Mouse (Mus musculus) kidney, adult 2 months (tissue): ENCODE measurements at regions not wholly inside any gene's neighbourhood (a gene's known extent, or its start where the extent isn't known, plus 50 kb on each side); places are given as distances from the start of the nearest gene placed in this dataset.

Experiments used
- CTCF ChIP-seq: fragments of 200-500 bp; conservative IDR thresholded peaks from 2 replicates; pipeline ENCODE4 v1.5.1; 2011; ENCODE audit warnings: low read depth, mild to moderate bottlenecking, control low read depth, low read length, moderate library complexity, mixed read lengths; ENCODE audit not compliant: insufficient read depth, insufficient read length
- POLR2A ChIP-seq: fragments of 200-500 bp; IDR thresholded peaks from one replicate; pipeline ENCODE4 v1.6.1; 2011; ENCODE audit warnings: low read depth, low read length, control low read depth

- no peak for TF ChIP-seq POLR2A
- TF ChIP-seq CTCF = no peak
Measured at GRCm38 (mm10) chr9:90369568-90369967, 99.0 kb upstream of the Tbc1d2b start.
